Mouse (Mus musculus): ENCODE data around the gene Blzf1.

DNA sequence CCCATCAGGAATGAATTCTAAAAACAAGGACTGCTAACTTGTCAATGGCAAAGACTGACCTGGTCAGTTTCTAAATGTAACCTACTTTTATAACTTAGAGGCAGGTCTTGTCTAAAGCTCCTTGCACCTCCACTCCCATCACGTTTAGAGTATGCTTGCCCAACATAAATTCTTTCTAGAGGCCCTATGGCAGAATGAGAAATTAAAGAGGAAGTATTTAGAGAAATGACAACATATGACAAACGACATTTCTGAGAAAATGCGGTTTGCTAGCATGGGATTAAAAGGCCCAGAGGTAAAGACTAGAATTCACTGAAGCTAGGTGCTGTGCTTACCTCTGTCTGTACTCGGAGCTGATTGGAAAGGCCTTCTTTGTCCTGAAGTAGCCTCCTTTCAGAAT is 5.3 kb downstream of the Blzf1 start:
- TF ChIP-seq CTCF (IDR thresholded peaks at IDR 0.05; ENCODE audit: control insufficient read depth, insufficient read depth, low read length) (no peak), POLR2A (IDR thresholded peaks at IDR 0.05; ENCODE audit: borderline replicate concordance, control insufficient read depth, low read depth, low read length) (no peak)

All from bone marrow, adult 2 months (tissue).